Mouse (Mus musculus) lung, postnatal 0 days (tissue): Measurements from ENCODE around the gene Tut1.

Source experiments
- CTCF ChIP-seq: IDR thresholded peaks from 2 replicates; pipeline ENCODE4 v1.5.1; 2016; ENCODE audit warnings: antibody characterized with exemption, mild to moderate bottlenecking
- EP300 ChIP-seq: IDR thresholded peaks from 2 replicates; pipeline ENCODE4 v1.6.1; 2016; ENCODE audit warnings: antibody characterized with exemption, mild to moderate bottlenecking, control low read depth

- peak; percentile 56 for TF ChIP-seq CTCF
- TF ChIP-seq EP300: peak; percentile 32; the same call in 1 of the 2 replicates
Observed at GRCm38 (mm10) chr19:8989567-8990431, 36.2 kb downstream of the Tut1 start.
